Mouse (Mus musculus) limb, embryonic 13.5 days (tissue): ENCODE measurements around the gene Gse1. TPM values are rescaled to one million over a fixed set of nuclear protein-coding genes. Genes with fewer than 3 reads are reported as not detected.
A peak's percentile ranks its signal among the peaks of the same experiment; 100 is the strongest.

ENCODE experiments used
- ATAC-seq: fragments of 200-750 bp; cut with Nextera tagmentation; 2 replicates; pipeline ENCODE4 v1.8.0; 2017; ENCODE audit warnings: low read depth, moderate number of reproducible peaks, moderate TSS enrichment; ENCODE audit not compliant: low FRiP score
- H3K27ac ChIP-seq: fragments of 300-500 bp; sonication (generic); 2 replicates; pipeline ENCODE4 v1.5.1; 2015; ENCODE audit warnings: inconsistent platforms, mild to moderate bottlenecking, moderate library complexity
- H3K27me3 ChIP-seq: fragments of 300-500 bp; sonication (generic); 2 replicates; pipeline ENCODE4 v1.6.1; 2015; ENCODE audit warnings: mild to moderate bottlenecking, inconsistent platforms
- H3K36me3 ChIP-seq: fragments of 300-500 bp; sonication (generic); 2 replicates; pipeline ENCODE4 v1.6.1; 2015; ENCODE audit warnings: inconsistent platforms, mild to moderate bottlenecking, moderate library complexity
- H3K4me1 ChIP-seq: fragments of 300-500 bp; sonication (generic); 2 replicates; pipeline ENCODE4 v1.6.1; 2015; ENCODE audit warnings: inconsistent platforms
- H3K4me2 ChIP-seq: fragments of 300-500 bp; sonication (generic); replicated peaks from 2 replicates; pipeline ENCODE4 v1.6.1; 2015; ENCODE audit warnings: inconsistent platforms, mild to moderate bottlenecking, moderate library complexity
- H3K4me3 ChIP-seq: fragments of 300-500 bp; sonication (generic); 2 replicates; pipeline ENCODE4 v1.5.1; 2015; ENCODE audit warnings: moderate library complexity, mild to moderate bottlenecking, inconsistent platforms
- H3K9ac ChIP-seq: fragments of 300-500 bp; sonication (generic); 2 replicates; pipeline ENCODE4 v1.6.1; 2015; ENCODE audit warnings: mild to moderate bottlenecking, inconsistent platforms
- H3K9me3 ChIP-seq: fragments of 300-500 bp; sonication (generic); 2 replicates; pipeline ENCODE4 v1.6.1; 2016; ENCODE audit warnings: inconsistent platforms
- WGBS: fragments of 180-500 bp; shearing (Covaris S2); methylation state at CpG from one replicate; pipeline ENCODE4 v1.1.7; 2015; 5-methylcytosine and 5-hydroxymethylcytosine counted together
- polyA plus RNA-seq: library from polyadenylated mRNA; unstranded; fragments of >200 nt; fragmentation: Nextera tagmentation; extraction: Ambion mirVana; gene quantifications from 2 replicates; pipeline ENCODE4 v1.2.1, GENCODE M21; 2015

Gse1 gene
- polyA plus RNA-seq, 1 experiment from 2014 or later: 6.9 TPM

GRCm38 (mm10) chr8:120285033-120285432, 56.8 kb downstream of the Gse1 start:
- ATAC-seq: 0 out of 2 replicates have a peak, but pooled peaks have one; percentile 7

GRCm38 (mm10) chr8:120285878-120286277, 57.6 kb downstream of the Gse1 start:
- ATAC-seq: no peak
- no peaks in the 10 kb centered on the region for H3K36me3 ChIP-seq
- H3K9me3 ChIP-seq: no peaks in the 10 kb centered on the region
- 0 out of 2 replicates have a peak overlapping the region, but pooled peaks have one; percentile 4 for H3K9ac ChIP-seq
- peak overlapping the region; percentile 39; the same call in 1 of the 2 replicates for H3K27ac ChIP-seq
- no peaks in the 10 kb centered on the region for H3K27me3 ChIP-seq
- peaks cover 93% of the 10 kb centered on the region for H3K4me1 ChIP-seq
- no peak overlapping the region for H3K4me3 ChIP-seq
- 51% methylated on average over 9 of the region's 9 CpGs for WGBS
- H3K4me2 ChIP-seq: peak overlapping the region; percentile 39; the same call in 1 of the 2 replicates

More at GRCm38 (mm10) chr8:120285033-120285432, 56.8 kb downstream of the Gse1 start:
- Histone ChIP-seq H3K9ac (no peak overlapping the region; the same call in 1 of the 2 replicates), H3K27me3 (no peaks in the 10 kb centered on the region), H3K27ac (peak overlapping the region; percentile 79), H3K4me1 (peaks cover 93% of the 10 kb centered on the region), H3K4me3 (no peak overlapping the region), H3K9me3 (no peaks in the 10 kb centered on the region), H3K4me2 (peak overlapping the region; percentile 39), H3K36me3 (no peaks in the 10 kb centered on the region)
- WGBS: 16% methylated on average over 3 of the region's 3 CpGs

GRCm38 (mm10) chr8:120288122-120288908, 60.1 kb downstream of the Gse1 start:
- peak; percentile 42; the same call in 1 of the 2 replicates for ATAC-seq

GRCm38 (mm10) chr8:120289191-120289590, 60.9 kb downstream of the Gse1 start:
- WGBS: 85% methylated on average over 7 of the region's 7 CpGs
- H3K27ac ChIP-seq: no peak overlapping the region; the same call in 1 of the 2 replicates
- ATAC-seq: no peak

More at GRCm38 (mm10) chr8:120288122-120288908, 60.1 kb downstream of the Gse1 start:
- peaks cover 94% of the 10 kb centered on the region for H3K4me1 ChIP-seq
- no peak overlapping the region for H3K4me3 ChIP-seq
- no peaks in the 10 kb centered on the region for H3K36me3 ChIP-seq
- peak overlapping the region; percentile 15; the same call in 1 of the 2 replicates for H3K27ac ChIP-seq
- 27% methylated on average over 21 of the region's 21 CpGs for WGBS
- H3K9me3 ChIP-seq: no peaks in the 10 kb centered on the region
- peak overlapping the region; percentile 38; the same call in 1 of the 2 replicates for H3K4me2 ChIP-seq
- no peaks in the 10 kb centered on the region for H3K27me3 ChIP-seq
- H3K9ac ChIP-seq: no peak overlapping the region

GRCm38 (mm10) chr8:120289698-120290181, 61.5 kb downstream of the Gse1 start:
- Histone ChIP-seq H3K36me3 (no peaks in the 10 kb centered on the region), H3K4me3 (no peak overlapping the region), H3K9me3 (no peaks in the 10 kb centered on the region), H3K27me3 (no peaks in the 10 kb centered on the region), H3K9ac (peak overlapping the region; percentile 43), H3K4me2 (peak overlapping the region; percentile 19; the same call in 1 of the 2 replicates), H3K4me1 (peaks cover 94% of the 10 kb centered on the region), H3K27ac (no peak overlapping the region; the same call in 1 of the 2 replicates)
- no peak for ATAC-seq
- WGBS: 36% methylated on average over 10 of the region's 10 CpGs

More at GRCm38 (mm10) chr8:120289191-120289590, 60.9 kb downstream of the Gse1 start:
- Histone ChIP-seq H3K4me1 (peaks cover 94% of the 10 kb centered on the region), H3K4me3 (no peak overlapping the region), H3K27me3 (no peaks in the 10 kb centered on the region), H3K36me3 (no peaks in the 10 kb centered on the region), H3K9me3 (no peaks in the 10 kb centered on the region), H3K9ac (peak overlapping the region; percentile 43), H3K4me2 (no peak overlapping the region)

GRCm38 (mm10) chr8:120290614-120291013, 62.4 kb downstream of the Gse1 start:
- Histone ChIP-seq H3K9me3 (no peaks in the 10 kb centered on the region), H3K36me3 (no peaks in the 10 kb centered on the region), H3K9ac (0 out of 2 replicates have a peak overlapping the region, but pooled peaks have one; percentile 19), H3K27ac (no peak overlapping the region), H3K4me3 (no peak overlapping the region), H3K27me3 (no peaks in the 10 kb centered on the region), H3K4me2 (no peak overlapping the region), H3K4me1 (peaks cover 94% of the 10 kb centered on the region)
- 66% methylated on average over 15 of the region's 15 CpGs for WGBS
- no peak for ATAC-seq

GRCm38 (mm10) chr8:120291650-120292049, 63.4 kb downstream of the Gse1 start:
- 76% methylated on average over 9 of the region's 9 CpGs for WGBS
- no peaks in the 10 kb centered on the region for H3K27me3 ChIP-seq
- H3K4me1 ChIP-seq: peaks cover 93% of the 10 kb centered on the region
- H3K4me3 ChIP-seq: no peak overlapping the region
- H3K9ac ChIP-seq: no peak overlapping the region
- no peak overlapping the region for H3K4me2 ChIP-seq
- H3K27ac ChIP-seq: no peak overlapping the region
- no peaks in the 10 kb centered on the region for H3K36me3 ChIP-seq
- H3K9me3 ChIP-seq: no peaks in the 10 kb centered on the region
- no peak for ATAC-seq

- Histone ChIP-seq H3K9me3 (no peaks in the 10 kb centered on the region), H3K4me1 (peaks cover 96% of the 10 kb centered on the region), H3K36me3 (no peaks in the 10 kb centered on the region), H3K27ac (peak overlapping the region; percentile 39; the same call in 1 of the 2 replicates), H3K9ac (no peak overlapping the region; the same call in 1 of the 2 replicates), H3K4me2 (no peak overlapping the region), H3K4me3 (no peak overlapping the region), H3K27me3 (no peaks in the 10 kb centered on the region)
- 52% methylated on average over 8 of the region's 8 CpGs for WGBS
- ATAC-seq: no peak
Observed at GRCm38 (mm10) chr8:120292316-120293107, 64.3 kb downstream of the Gse1 start.

GRCm38 (mm10) chr8:120293421-120294357, 65.4 kb downstream of the Gse1 start:
- Histone ChIP-seq H3K27ac (peak overlapping the region; percentile 52; the same call in 1 of the 2 replicates), H3K4me3 (no peak overlapping the region), H3K9ac (no peak overlapping the region; the same call in 1 of the 2 replicates), H3K4me1 (peaks cover 94% of the 10 kb centered on the region), H3K36me3 (no peaks in the 10 kb centered on the region), H3K4me2 (no peak overlapping the region), H3K9me3 (no peaks in the 10 kb centered on the region), H3K27me3 (no peaks in the 10 kb centered on the region)
- 39% methylated on average over 18 of the region's 18 CpGs for WGBS
- ATAC-seq: no peak

GRCm38 (mm10) chr8:120294982-120295870, 67.0 kb downstream of the Gse1 start:
- Histone ChIP-seq H3K9ac (0 out of 2 replicates have a peak overlapping the region, but pooled peaks have one; percentile 35), H3K36me3 (no peaks in the 10 kb centered on the region)
- ATAC-seq: 0 out of 2 replicates have a peak, but pooled peaks have one; percentile 6

More at GRCm38 (mm10) chr8:120294982-120295870, 67.0 kb downstream of the Gse1 start:
- H3K4me1 ChIP-seq: peaks cover 92% of the 10 kb centered on the region
- H3K9me3 ChIP-seq: no peaks in the 10 kb centered on the region
- no peak overlapping the region for H3K4me3 ChIP-seq
- peak overlapping the region; percentile 28; the same call in 1 of the 2 replicates for H3K27ac ChIP-seq
- peak overlapping the region; percentile 25; the same call in 1 of the 2 replicates for H3K4me2 ChIP-seq
- H3K27me3 ChIP-seq: no peaks in the 10 kb centered on the region
- 30% methylated on average over 16 of the region's 17 CpGs for WGBS
